Mouse (Mus musculus): ENCODE results near the gene Gtf3c4. TPM values are rescaled to one million over a fixed set of nuclear protein-coding genes. Genes with fewer than 3 reads are reported as not detected.

Gene Gtf3c4
- total and polyA plus RNA-seq, 3 experiments = 9.6 to 29.6 (median 27.5) TPM

DNA sequence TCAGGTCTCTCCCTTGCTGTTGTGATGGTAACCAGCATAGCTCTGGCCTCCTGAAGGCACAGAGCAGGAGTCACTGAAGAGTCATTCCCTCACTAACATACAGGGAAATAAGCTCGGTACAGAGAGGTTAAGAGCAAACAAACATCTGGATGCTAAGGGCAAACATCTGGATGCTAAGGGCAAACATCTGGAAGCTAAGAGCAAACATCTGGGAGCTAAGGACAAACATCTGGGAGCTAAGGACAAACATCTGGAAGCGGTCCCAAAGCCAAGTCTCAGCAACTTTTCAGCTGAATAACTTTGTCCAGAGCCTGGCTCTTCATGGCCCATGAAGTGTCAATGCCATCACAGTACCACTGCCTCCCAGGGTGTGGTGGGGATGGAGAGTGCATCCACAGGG, 40.6 kb downstream of the Gtf3c4 start:
- no peak for DNase-seq

DNA sequence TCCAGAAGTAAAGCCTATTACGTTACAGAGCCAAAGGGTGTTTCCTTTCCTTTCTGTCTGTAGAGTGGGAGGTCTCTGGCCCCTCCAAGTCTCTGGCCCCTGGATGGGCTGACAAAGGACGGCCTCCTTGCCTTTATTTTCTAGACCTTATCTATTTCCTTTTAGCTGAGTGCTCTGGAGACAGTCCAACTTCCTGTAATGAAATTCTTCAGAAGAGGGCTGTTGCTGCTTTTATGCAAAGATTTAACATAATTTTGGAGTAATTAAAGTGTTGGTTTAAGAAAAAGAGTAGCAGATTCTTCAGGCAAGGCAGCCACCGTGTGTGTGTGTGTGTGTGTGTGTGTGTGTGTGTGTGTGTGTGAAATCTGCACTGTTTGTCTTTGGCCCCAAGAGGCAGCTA, 41.8 kb downstream of the Gtf3c4 start:
- no peak for DNase-seq

DNA sequence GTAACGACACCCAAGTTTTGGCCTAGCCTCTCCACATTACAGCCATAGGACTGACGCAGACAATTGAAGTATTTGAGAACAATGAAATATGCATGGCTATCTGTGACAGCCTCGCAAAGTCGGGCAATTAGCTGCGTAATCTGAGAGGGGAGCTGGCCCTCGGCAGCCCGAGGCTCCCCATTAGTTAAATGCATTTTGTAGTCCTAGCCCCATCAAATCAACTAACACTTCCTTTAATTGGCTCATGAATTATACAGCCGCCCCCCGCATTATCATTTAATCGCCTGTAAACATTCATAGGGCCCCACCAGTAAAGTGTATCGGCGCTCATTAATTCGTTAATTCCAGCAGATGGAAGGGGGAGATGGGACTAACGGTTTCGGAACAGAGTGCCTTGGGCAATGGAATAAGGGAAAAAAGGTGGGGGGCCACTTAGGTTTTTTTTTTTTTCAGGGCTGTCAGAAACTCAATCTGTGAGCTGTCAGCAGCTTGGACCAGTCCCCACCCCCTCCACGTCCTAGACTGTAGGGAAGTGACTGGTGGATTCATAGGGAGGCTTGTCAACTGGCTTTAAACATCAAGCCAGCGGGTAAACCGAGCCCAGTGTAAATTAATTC, 42.6 kb downstream of the Gtf3c4 start:
- no peak for DNase-seq

DNA sequence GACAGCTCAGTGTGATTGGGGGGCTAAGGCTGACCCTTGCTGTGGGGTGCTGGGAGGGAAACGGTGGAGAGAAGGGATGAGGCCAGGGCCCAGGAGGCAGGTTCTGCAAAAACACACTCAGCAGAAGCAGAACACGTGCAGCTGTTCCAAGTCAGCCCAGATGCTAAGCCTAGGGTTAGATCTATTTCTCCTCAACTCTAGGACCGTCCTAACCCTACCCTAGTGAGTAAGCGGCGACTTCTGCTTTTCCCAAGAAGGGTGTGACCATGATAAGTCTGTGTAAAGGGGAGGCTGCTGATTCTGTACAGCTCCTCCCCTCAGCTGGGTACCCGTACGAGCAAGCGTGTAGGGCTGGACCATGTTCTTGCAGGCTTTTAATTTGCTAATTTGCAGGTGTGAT, 43.9 kb downstream of the Gtf3c4 start:
- no peak for DNase-seq

DNA sequence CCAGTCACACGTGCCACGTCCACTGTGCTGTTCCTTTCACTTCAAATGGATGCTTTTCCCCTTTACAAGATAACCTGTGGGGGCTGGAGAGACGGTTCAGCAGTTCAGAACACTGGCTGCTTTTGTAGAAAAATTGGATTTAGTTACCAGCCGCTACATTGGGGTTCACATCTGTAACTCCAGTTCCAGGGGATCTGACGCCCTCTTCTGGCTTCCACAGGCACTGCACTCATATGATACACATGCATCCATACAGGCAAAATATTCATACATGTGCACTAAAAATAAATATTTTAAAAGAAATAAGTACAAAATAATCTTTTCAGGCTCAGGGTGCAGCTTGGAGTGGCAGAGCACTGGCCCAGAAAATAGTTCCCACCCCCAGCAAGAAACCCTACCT, 45.5 kb downstream of the Gtf3c4 start:
- no peak for DNase-seq

DNA sequence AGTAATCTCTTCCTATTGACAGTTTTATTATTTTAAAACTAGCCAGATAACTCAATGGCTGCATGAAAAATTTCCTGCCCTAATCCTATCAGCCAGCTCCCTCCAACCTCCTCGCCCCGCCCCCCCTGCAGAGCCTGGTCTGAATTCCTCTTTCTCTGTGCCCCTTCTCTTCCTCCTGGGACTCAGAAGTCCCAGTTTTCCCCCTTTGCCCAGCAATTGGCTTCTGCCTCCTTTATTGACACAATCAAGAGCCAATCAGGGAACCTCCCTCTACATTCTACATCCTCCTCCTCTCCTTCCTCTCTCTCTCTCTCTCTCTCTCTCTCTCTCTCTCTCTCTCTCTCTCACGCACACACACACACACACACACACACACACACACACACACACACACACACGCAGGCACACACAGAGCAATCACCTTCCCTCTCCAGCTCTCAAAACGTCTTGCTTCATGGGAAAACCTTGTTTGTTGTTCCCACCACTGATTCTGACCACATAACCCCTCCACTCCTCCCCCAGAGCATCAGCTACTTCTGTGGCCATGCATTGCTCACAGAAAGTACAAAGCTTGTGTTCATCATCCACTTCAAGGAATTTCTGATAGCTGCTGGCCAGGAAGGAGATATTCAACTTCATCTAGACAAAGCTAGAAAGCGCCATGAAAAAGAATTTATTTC, 47.1 kb downstream of the Gtf3c4 start:
- DNase-seq = peak; percentile 21

DNA sequence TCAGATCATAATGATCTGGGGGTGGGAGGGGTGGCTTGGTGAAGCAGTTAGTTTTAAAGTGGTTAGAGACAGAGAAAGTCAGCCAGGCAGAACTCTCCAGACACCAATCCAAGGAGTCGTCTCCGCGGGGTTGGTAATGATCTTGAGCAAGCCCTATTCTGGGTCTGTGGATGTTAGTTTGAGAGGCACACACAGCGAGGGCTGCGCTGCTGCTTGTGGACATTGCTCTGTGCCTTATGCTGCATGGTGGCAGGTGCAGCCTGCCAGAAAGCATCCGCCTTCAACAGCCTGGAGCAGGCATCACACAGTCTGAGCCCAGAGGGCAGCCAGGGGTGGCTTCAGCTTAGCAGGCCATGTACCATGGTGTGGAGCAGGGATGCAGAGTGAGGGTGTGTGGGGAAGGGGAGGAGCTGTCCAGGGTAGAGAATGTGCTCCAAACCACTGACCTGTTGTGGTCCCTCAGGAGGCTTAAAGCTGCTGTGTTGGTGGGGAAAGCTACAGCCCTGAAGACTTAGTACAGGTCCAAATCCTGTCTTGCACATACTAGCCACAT, 53.0 kb downstream of the Gtf3c4 start:
- no peak for DNase-seq

DNA sequence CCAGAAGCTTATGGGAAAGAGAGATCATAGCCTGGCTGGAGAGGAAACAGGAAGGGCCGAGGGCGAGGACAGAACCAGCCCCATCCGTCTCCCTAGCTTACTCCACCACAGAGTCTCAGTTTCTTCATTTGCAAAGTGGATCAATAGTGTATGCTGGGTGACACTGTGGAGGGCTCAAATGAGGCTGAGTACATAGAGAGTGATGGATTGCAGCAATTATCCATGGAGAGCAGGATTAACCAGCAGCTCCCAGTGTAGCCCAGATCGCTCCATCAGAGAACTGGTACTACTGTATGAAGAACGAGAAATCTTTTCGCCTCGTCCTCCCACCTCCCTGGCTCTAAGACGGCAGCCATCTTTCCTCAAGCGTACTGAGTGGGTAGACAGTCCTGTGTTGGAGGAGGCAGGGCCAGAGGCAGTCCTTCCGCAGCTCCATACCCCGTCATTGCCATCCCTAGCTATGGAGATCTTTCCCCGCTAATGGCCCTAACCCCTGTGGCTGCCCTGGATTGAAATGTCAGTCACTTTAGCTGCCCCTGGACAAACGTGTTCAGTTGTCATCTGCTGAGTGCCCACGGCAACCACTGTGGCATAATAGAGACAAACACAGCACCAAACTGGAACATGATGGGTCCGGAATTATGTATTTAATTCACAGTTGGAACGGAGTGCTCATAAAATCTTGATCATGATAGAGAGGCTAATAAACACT, 53.6 kb downstream of the Gtf3c4 start:
- no peak for DNase-seq

DNA sequence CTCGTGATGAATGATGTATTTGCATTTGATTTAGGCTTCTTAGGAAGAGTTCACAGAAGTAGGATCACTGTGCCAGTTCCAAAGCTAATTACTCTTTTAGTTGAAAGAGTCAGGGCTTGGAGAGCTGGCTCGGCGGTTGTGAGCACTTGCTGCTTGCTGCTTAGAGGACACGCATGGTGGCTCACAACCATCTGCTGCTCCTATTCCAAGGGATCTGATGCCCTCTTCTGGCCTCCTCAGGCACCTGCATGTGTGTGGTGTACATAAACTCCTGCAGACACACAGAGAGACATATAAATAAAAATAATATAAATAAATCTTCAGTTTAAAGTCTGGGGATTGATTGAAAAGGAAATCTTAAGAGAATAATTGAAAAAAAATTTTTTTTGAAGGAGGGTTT, 58.9 kb downstream of the Gtf3c4 start:
- no peak for DNase-seq

DNA sequence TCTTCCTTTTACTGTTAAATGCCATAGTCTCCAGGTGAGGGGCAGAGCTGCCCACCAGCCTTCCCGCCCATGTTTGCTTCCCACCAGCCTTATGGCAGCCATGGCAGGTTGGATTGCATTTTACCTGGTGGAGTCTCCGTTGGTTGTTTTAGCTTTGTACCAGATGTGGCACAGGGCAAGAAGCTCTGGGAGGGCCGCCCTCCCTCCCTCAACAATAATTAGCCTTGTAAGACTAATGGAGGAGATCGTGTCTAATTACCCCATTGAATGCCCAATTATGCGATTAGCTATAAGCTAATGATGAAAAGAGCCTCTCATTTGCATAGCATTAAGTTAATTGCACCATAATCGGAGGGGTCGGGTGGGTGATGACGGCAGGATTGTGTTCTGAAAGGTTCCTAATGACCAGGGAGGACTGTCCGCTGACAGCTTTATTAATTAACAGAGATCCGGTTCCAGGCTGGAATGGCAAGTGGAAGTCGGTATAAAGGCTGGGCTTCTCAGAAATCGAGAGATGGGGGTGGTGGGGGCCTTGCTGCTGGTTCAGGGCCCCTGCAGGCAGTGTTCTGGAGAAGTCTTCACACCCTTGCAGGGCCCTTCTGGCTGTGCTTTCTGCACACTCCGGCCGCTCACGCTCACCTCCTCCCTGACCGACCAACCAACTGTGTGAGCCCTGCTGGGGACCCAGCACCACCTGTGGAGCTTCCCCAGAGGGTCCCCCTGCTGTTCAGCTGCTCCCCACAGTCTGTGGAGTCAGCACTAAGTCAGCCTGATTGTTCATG, 60.0 kb downstream of the Gtf3c4 start:
- DNase-seq = no peak

DNA sequence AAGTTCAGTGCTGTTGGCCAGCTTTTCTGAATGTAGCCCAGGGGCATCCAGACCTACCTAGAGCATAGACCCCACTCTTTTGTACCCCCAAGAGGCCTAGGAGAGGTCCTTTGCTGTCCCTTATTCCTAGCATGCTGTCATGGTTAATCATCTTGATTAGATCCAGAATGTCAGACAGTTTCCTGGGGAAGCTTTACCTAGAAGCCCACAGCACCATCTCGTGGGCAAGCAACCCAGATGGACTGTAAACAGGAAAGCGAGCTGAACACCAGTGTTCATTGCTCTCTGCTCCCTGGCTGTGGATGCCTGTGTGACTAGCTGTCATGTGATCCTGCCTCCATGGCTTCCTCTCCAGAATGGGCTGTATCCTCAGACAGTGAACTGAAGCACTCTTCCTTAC, 63.4 kb downstream of the Gtf3c4 start:
- DNase-seq = no peak

DNA sequence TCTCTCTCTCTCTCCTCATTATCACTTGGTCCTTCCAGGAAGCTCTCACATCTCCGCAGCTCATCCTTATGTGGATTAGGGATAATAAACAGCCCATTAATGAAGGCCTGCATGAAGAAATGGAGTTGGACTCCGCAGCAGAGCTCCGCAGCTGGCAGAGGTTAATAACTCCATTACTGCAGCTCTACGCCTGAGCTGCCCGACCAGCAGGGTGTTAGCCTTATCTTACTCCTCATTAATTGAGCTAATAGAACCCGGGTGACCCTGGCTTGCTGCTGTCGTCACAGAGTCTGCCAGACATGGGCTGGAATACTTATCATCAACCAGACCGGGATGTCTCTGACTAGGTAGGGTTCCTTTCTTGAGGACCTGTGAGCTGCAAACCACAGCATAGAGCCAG, 66.1 kb downstream of the Gtf3c4 start:
- no peak for DNase-seq

Other genes with a start within 250 kb of the Gtf3c4 start
- gene Gfi1b, start 218.4 kb downstream of the Gtf3c4 start, total RNA-seq (2021) = not detected
- gene Gfi1b, start 218.4 kb downstream of the Gtf3c4 start, polyA plus RNA-seq (2012; rRNA removed) = 0.15 and 0.22 TPM in 2 replicates
- 10 to 100 TPM; 17.8 to 19.3 TPM for gene Tsc1, start 199.1 kb downstream of the Gtf3c4 start, total RNA-seq (2021)
- 7.8 and 8.3 TPM in 2 replicates for gene Tsc1, start 199.1 kb downstream of the Gtf3c4 start, polyA plus RNA-seq (2012; rRNA removed)
- under 1 TPM in 1 of 2 experiments, not detected in 1; 0.92 TPM for gene Spaca9, start 140.6 kb downstream of the Gtf3c4 start, total RNA-seq (2021)
- 0.84 TPM in 1 of 2 replicates, not detected in the other for gene Spaca9, start 140.6 kb downstream of the Gtf3c4 start, polyA plus RNA-seq (2012; rRNA removed)
- gene Ak8, start 140.2 kb downstream of the Gtf3c4 start, total RNA-seq (2021) = under 1 TPM; 0.29 to 0.38 TPM
- gene Ak8, start 140.2 kb downstream of the Gtf3c4 start, polyA plus RNA-seq (2012; rRNA removed) = 0.29 and 0.44 TPM in 2 replicates
- gene Ddx31, start within 50 bp of the Gtf3c4 start, total RNA-seq (2021) = 10 to 100 TPM; 10.1 to 10.6 TPM
- 3.5 and 6.3 TPM in 2 replicates for gene Ddx31, start within 50 bp of the Gtf3c4 start, polyA plus RNA-seq (2012; rRNA removed)
- not detected for gene Barhl1, start 76.3 kb upstream of the Gtf3c4 start, total RNA-seq (2021)
- gene Barhl1, start 76.3 kb upstream of the Gtf3c4 start, polyA plus RNA-seq (2012; rRNA removed) = 0.16 and 0.28 TPM in 2 replicates
- under 1 TPM in 1 of 2 experiments, not detected in 1; 0.37 TPM for gene Cfap77, start 214.7 kb upstream of the Gtf3c4 start, total RNA-seq (2021)
- 0.16 TPM in 1 of 2 replicates, not detected in the other for gene Cfap77, start 214.7 kb upstream of the Gtf3c4 start, polyA plus RNA-seq (2012; rRNA removed)
- 10 to 100 TPM in 1 of 2 experiments, 1 to 10 TPM in 1; 9.8 to 12.5 TPM for gene Ttf1, start 219.9 kb upstream of the Gtf3c4 start, total RNA-seq (2021)
- gene Ttf1, start 219.9 kb upstream of the Gtf3c4 start, polyA plus RNA-seq (2012; rRNA removed) = 2.7 and 3.0 TPM in 2 replicates